Mouse (Mus musculus): ENCODE data around the gene Zc3h10.
A peak's percentile ranks its signal among the peaks of the same experiment; 100 is the strongest.
"Not testable (repeated sequence)": the region's sequence is repeated elsewhere in the genome, so short reads cannot be mapped to it uniquely, and the experiment has no call there.

The Zc3h10 gene

GRCm38 (mm10) chr10:128524732-128525662, 22.6 kb downstream of the Zc3h10 start:
- DNase-seq (ENCODE audit: low read depth, low spot score): peak; percentile 55

GRCm38 (mm10) chr10:128524111-128524731, 23.4 kb downstream of the Zc3h10 start:
- DNase-seq (ENCODE audit: low read depth, low spot score): no peak

GRCm38 (mm10) chr10:128522351-128522750, 25.2 kb downstream of the Zc3h10 start:
- no peak for DNase-seq (ENCODE audit: low read depth, low spot score)

- no peak for DNase-seq (ENCODE audit: low read depth, low spot score)
Measured at GRCm38 (mm10) chr10:128520591-128520990, 27.0 kb downstream of the Zc3h10 start.

- no peak for DNase-seq (ENCODE audit: low read depth, low spot score)
Measured at GRCm38 (mm10) chr10:128518833-128519232, 28.7 kb downstream of the Zc3h10 start.

- no peak for DNase-seq (ENCODE audit: low read depth, low spot score)
Measured at GRCm38 (mm10) chr10:128516677-128517076, 30.9 kb downstream of the Zc3h10 start.

- DNase-seq (ENCODE audit: low read depth, low spot score): no peak
Measured at GRCm38 (mm10) chr10:128516029-128516428, 31.5 kb downstream of the Zc3h10 start.

- no peak for DNase-seq (ENCODE audit: low read depth, low spot score)
Measured at GRCm38 (mm10) chr10:128515044-128515443, 32.5 kb downstream of the Zc3h10 start.

GRCm38 (mm10) chr10:128511761-128512160, 35.8 kb downstream of the Zc3h10 start:
- no peak for DNase-seq (ENCODE audit: low read depth, low spot score)

GRCm38 (mm10) chr10:128511189-128511588, 36.4 kb downstream of the Zc3h10 start:
- no peak for DNase-seq (ENCODE audit: low read depth, low spot score)

GRCm38 (mm10) chr10:128510301-128510700, 37.3 kb downstream of the Zc3h10 start:
- no peak for DNase-seq (ENCODE audit: low read depth, low spot score)

GRCm38 (mm10) chr10:128509831-128510230, 37.7 kb downstream of the Zc3h10 start:
- no peak for DNase-seq (ENCODE audit: low read depth, low spot score)

GRCm38 (mm10) chr10:128509203-128509602, 38.4 kb downstream of the Zc3h10 start:
- DNase-seq (ENCODE audit: low read depth, low spot score): no peak

- no peak for DNase-seq (ENCODE audit: low read depth, low spot score)
Measured at GRCm38 (mm10) chr10:128508260-128508659, 39.3 kb downstream of the Zc3h10 start.

GRCm38 (mm10) chr10:128505974-128506373, 41.6 kb downstream of the Zc3h10 start:
- no peak for DNase-seq (ENCODE audit: low read depth, low spot score)

GRCm38 (mm10) chr10:128505371-128505667, 42.3 kb downstream of the Zc3h10 start:
- not testable (repeated sequence) for DNase-seq (ENCODE audit: low read depth, low spot score)

- no peak for DNase-seq (ENCODE audit: low read depth, low spot score)
Measured at GRCm38 (mm10) chr10:128504641-128505370, 42.8 kb downstream of the Zc3h10 start.

GRCm38 (mm10) chr10:128504012-128504411, 43.6 kb downstream of the Zc3h10 start:
- no peak for DNase-seq (ENCODE audit: low read depth, low spot score)

GRCm38 (mm10) chr10:128503532-128503931, 44.0 kb downstream of the Zc3h10 start:
- no peak for DNase-seq (ENCODE audit: low read depth, low spot score)

GRCm38 (mm10) chr10:128502341-128502740, 45.2 kb downstream of the Zc3h10 start:
- no peak for DNase-seq (ENCODE audit: low read depth, low spot score)

GRCm38 (mm10) chr10:128499116-128499671, 48.4 kb downstream of the Zc3h10 start:
- DNase-seq (ENCODE audit: low read depth, low spot score): peak; percentile 37

- DNase-seq (ENCODE audit: low read depth, low spot score): peak; percentile 97
Measured at GRCm38 (mm10) chr10:128498590-128498989, 49.0 kb downstream of the Zc3h10 start, which contains the start of gene Myl6b. TSS of gene Myl6b (minus strand) at chr10:128498685.

Measured in mesoderm, embryonic 11.5 days (tissue).